Mouse (Mus musculus) cerebellum, postnatal 14 days (tissue): ENCODE data around the gene Kank4.
"Not testable (repeated sequence)": the region's sequence is repeated elsewhere in the genome, so short reads cannot be mapped to it uniquely, and the experiment has no call there.

Experiments
- DNase-seq, 2 experiments: peaks; one replicate each; pipeline ENCODE4 v3.0.0; 2021; ENCODE audit warnings: mixed read lengths in 2 of 2

Kank4 gene

GRCm38 (mm10) chr4:98831726-98832125, 14.4 kb upstream of the Kank4 start:
- DNase-seq = no peak

DNA sequence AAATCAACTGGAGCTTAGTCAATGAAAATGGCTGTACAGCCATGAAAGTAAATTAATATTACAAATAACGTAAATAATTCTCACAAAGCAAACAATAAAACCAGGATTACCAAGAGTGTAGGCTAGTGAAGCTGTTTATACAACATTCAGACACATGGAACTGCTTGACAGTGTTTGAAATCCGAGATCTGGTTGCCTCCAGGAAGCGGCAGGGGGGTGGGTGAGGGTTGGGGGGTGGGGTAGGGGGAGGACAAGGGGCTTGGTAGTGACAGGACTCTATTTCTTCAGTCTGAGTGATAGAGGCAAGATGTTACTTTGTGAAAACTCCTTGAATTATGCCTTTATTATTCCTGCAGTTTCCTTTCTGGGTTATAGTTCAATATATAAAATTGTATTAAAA, 9.4 kb upstream of the Kank4 start:
- DNase-seq = no peak

DNA sequence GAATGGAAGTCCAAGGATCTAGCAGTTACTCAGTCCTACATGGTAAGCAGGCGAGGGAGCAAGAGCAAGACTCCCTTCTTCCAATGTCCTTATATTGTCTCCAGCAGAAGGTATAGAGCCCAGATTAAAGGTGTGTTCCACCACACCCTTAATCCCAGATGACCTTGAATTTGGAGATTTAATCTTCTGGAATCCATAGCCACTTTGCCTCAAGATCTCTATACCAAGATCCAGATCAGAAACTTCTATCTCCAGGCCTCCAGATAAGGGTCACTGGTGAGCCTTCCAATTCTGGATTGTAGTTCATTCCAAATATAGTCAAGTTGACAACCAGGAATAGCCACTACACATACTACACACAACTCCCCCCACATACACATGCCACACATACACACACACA, 6.4 kb upstream of the Kank4 start, which contains the start of gene I0C0044D17Rik:
TSS of gene I0C0044D17Rik (minus strand) at position 101 of the 400 bp plus-strand sequence.
- not testable (repeated sequence) for DNase-seq

DNA sequence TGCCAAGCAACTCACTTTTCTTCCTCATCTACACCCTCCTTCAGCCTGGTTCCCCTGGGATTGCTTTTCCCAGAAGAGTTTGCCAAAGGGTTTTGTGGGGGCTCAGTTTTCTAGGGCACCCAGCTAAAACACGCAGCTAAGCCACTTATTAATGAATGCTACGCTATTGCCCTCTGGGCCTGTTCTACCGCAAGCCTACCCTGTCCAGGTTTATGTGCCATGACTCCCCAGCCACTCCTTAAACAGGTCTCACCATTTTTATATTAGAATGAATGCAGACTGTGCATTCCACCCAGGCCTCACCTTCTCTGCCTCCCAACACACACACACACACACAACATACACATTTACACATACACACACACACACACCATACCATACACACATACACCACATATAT, 5.7 kb upstream of the Kank4 start:
- no peak for DNase-seq

GRCm38 (mm10) chr4:98822478-98822877, 5.1 kb upstream of the Kank4 start:
- DNase-seq = no peak

GRCm38 (mm10) chr4:98819216-98819755, 1.9 kb upstream of the Kank4 start:
- DNase-seq = no peak

DNA sequence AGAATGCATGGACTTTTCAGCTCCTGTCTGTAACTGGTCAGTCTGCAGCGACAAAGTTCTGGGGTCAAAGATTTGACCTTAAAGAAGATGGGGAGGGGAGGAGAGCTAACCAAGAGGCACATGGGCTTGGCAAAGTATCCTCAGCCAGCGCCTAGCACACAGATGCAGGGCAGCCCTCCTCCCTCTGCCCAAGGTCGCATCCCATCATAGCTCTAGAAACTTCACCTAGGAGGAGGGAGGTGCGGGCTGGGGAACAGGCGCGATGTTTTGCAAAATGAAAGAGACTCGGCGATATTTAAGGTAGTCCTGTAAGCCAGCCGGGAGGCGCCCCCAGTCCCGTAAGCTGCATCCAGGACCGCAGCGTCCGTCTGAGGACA, 542 bp downstream of the Kank4 start:
- no peak for DNase-seq

DNA sequence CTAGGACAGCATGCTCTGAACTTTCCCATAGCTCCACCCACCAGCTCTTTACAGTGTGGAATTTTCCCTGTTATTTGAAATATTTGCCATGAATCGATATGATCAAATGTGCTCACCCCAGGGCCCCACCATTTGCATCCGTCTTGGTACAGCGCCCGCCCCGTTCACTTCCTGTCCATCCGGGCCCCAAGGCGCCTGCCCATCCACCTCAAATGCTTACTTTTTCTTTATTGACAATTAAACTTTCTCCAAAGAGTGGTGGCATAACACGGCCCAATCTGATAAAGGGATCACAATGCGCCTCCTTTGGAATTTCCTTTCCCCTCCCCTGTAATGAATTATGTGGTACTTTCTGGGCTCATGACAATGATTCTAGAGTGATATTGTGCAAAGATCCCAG, 11.0 kb downstream of the Kank4 start:
- DNase-seq = no peak

- no peak for DNase-seq
Observed at GRCm38 (mm10) chr4:98805291-98806048, 11.9 kb downstream of the Kank4 start.

- no peak for DNase-seq
Observed at GRCm38 (mm10) chr4:98804476-98805134, 12.7 kb downstream of the Kank4 start.

DNA sequence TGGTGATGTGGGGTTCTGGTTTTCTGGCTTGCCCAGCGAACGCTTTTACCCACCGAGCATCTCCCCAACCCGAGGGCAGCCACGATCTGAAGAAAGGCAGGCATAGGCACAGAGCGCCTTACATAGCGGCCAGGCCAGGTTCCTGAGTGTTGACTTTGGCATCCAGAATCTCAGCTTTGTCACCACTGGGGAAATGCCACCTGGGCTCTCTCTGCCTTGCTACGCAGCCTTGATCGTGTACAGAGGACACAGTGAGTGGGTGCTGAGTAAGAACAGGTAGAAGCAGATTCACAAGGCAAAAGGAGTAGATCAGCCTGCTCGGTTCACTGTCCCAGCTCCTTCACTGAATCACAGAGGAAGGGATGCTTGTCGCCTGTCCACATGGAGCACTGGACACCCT, 15.6 kb downstream of the Kank4 start:
- no peak for DNase-seq

GRCm38 (mm10) chr4:98800824-98801223, 16.5 kb downstream of the Kank4 start:
- peak; percentile 11 to 35 for DNase-seq

DNA sequence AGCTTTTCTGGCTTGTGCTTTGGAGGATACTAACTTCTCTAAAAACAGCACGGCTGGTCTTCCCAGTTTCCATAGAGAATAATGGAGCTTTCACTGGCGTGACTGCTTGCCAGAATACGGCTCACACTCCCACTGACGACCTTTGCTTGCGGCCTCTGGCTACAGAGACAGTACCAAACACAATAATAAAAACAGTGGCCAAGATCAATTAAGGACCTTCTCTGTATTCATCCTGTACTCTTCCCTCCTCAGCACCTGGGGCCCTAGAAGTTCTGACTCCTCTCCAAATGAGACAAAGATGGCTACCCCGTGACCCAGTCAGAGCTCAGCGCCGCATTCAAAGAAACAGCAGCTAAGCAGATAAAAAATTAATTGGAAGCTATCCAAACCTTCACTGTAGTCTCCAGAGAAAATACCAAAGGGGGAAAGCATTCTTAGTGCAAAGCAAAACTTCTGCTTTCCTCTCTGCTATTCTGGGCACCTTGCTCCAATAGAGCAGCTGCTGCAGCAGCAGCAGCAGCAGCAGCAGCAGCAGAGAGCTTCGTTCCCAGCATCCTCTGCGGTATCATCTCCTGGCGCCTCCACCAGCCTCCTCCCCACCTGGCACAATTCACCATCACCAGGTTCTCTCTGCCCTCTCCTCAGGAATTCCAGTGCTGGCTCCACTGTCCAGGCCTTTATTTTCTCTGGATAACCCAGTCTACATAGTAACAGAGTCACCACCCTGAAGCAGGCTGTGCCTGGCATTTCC, 20.6 kb downstream of the Kank4 start:
- peak; percentile 12 to 44 for DNase-seq

DNA sequence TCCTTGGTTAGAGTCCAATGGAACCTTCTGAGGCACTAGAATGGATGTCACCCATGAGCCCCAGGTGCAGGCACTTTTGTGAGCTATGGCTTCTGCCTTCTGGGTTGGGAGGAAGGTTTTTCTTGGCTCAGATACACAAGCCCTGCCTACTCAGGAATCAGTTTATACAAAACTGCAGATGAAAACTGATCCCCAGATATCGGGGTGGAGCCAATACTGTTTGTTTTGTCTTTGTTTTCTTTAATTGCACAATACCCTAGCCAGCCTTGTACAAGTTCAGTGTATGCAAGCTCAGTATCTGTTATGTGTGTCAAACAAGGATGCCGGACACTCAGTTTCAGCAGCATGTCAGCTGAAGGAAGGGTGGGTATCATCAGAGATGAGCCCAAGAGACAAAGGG, 22.1 kb downstream of the Kank4 start:
- no peak for DNase-seq

GRCm38 (mm10) chr4:98793486-98793885, 23.9 kb downstream of the Kank4 start:
- DNase-seq = no peak

DNA sequence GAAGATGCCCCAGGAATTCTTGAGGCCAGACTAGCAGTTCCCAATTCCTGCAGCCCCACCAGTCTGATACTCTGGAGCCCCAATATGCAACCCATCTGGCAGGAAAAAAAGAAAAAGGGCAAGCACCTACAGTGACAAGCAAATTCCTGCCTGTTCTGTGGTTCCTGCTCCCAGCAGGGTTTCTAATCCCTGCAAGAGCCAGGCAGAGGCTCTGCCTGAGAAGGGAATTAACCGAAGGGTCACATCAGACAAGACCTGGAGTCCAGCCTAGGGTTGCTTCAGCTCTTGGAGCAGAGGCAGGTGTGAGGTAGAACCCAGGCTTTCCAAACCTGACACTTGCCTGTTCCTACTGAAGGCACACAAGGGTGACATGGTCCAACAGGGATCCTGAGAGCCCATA, 26.6 kb downstream of the Kank4 start:
- DNase-seq = no peak

- DNase-seq = peak in 1 of 2 experiments; percentile 14
Observed at GRCm38 (mm10) chr4:98789861-98790311, 27.5 kb downstream of the Kank4 start.

DNA sequence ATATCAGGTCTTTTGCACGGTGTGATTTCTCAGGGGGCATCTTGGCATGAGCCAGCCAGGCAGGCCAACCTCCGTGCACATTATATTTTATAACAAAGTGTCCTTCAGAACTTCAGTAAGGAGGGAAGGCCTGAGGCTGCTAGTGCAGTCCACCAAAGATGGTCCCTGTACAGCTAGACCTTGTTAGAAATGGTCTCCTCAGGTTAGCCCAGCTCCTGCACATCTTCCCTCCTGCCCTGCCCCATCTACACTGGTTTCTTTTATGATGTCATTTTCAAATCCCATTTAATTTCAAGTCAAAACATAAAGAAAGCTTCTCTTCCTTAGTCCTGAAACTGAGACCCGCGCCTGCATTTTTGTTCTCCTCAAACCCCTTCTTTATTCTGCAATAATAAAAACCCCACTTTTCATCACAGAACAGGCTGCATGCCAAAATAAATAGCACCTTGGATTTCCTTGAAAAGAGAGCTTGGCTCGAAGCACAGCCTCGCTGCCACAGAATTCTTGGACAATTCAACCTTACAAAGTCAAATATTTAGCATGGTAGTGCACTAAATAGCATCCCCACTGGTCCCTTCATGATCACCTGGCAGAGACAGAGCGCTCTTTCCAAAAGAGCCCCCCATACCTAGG, 28.1 kb downstream of the Kank4 start:
- DNase-seq = no peak

DNA sequence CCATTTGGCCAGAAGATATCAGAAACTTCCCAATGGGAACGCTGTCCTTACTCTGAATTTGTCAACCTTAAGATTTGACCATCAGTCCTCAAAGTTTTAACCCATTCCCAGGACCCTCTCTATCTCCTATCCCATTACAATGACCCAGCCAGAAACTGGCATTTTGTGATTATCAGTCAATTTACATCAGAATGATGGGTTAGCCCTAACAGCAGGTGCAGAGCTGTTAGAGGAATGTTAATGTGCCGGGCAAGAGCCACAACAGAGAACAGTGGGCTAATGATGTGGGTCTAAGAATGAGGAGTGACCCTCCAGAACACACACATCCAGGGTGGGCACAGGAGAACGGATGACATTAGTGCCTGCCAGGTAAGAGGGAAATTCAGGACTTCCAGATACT, 31.1 kb downstream of the Kank4 start:
- no peak for DNase-seq

GRCm38 (mm10) chr4:98785851-98786250, 31.5 kb downstream of the Kank4 start:
- no peak for DNase-seq

- DNase-seq = no peak
Observed at GRCm38 (mm10) chr4:98778219-98778618, 39.1 kb downstream of the Kank4 start.

GRCm38 (mm10) chr4:98777464-98777863, 39.9 kb downstream of the Kank4 start:
- no peak for DNase-seq
